Mouse (Mus musculus) spleen, embryonic (tissue): Measurements from ENCODE around the gene Cldn34d.

ENCODE experiments used
- CTCF ChIA-PET: fragments of 350-600 bp; sonication (Branson Sonifier 250); formaldehyde crosslinking; loops from one replicate; lab custom pipeline; 2022; lab: Charles Lee

Gene Cldn34d

DNA sequence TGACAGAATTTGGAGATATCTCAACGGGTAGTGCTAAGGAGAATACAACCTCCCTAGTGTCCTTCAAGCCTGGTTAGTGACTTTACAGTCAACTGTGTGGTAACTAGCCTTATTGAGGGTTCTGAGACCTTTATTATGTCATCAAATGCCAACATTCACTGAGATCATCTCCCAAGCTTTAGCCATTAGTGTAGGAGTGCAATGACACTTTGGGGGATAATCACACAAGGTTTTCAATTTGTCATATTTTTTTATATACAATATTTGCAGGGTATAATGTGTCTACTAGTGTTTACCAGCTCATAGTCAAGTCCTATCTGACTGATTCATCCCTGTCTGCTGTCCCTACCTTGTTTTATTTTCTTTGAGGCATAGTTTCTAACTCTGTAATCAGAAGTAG, at the start of gene Cldn34d:
Cldn34d (minus strand) TSS at position 101 of the 400 bp plus-strand sequence.
- CTCF ChIA-PET: no interaction called here

GRCm38 (mm10) chrX:76598459-76599206, 4.1 kb downstream of the Cldn34d start:
- CTCF ChIA-PET: no interaction called here
